Mouse (Mus musculus) stomach, embryonic 15.5 days (tissue): ENCODE results near the gene Ndel1. TPM values are rescaled to one million over a fixed set of nuclear protein-coding genes. Genes with fewer than 3 reads are reported as not detected.

ENCODE experiments used
- ATAC-seq: fragments of 200-750 bp; cut with Nextera tagmentation; 2 replicates; pipeline ENCODE4 v1.8.0; 2017; ENCODE audit warnings: low read depth, moderate number of reproducible peaks, moderate TSS enrichment; ENCODE audit not compliant: insufficient read depth, low FRiP score
- H3K27ac ChIP-seq: fragments of 300-500 bp; sonication (generic); 2 replicates; pipeline ENCODE4 v1.5.1; 2015; ENCODE audit warnings: mild to moderate bottlenecking, inconsistent platforms
- H3K27me3 ChIP-seq: fragments of 300-500 bp; sonication (generic); replicated peaks from 2 replicates; pipeline ENCODE4 v1.6.1; 2015; ENCODE audit warnings: inconsistent platforms
- H3K36me3 ChIP-seq: fragments of 300-500 bp; sonication (generic); 2 replicates; pipeline ENCODE4 v1.6.1; 2015; ENCODE audit warnings: inconsistent platforms
- H3K4me1 ChIP-seq: fragments of 300-500 bp; sonication (generic); 2 replicates; pipeline ENCODE4 v1.6.1; 2015; ENCODE audit warnings: inconsistent platforms
- H3K4me2 ChIP-seq: fragments of 300-500 bp; sonication (generic); 2 replicates; pipeline ENCODE4 v1.6.1; 2015; ENCODE audit warnings: mild to moderate bottlenecking, inconsistent platforms
- H3K4me3 ChIP-seq: fragments of 300-500 bp; sonication (generic); replicated peaks from 2 replicates; pipeline ENCODE4 v1.5.1; 2015; ENCODE audit warnings: inconsistent platforms
- H3K9ac ChIP-seq: fragments of 300-500 bp; sonication (generic); 2 replicates; pipeline ENCODE4 v1.6.1; 2015; ENCODE audit warnings: inconsistent platforms
- H3K9me3 ChIP-seq: fragments of 300-500 bp; sonication (generic); 2 replicates; pipeline ENCODE4 v1.6.1; 2016; ENCODE audit warnings: inconsistent platforms
- WGBS: fragments of 180-500 bp; shearing (Covaris S2); methylation state at CpG from one replicate; pipeline ENCODE4 v1.1.7; 2015; 5-methylcytosine and 5-hydroxymethylcytosine counted together
- polyA plus RNA-seq: library from polyadenylated mRNA; unstranded; fragments of >200 nt; fragmentation: Nextera tagmentation; extraction: Ambion mirVana; gene quantifications from 2 replicates; pipeline ENCODE4 v1.2.1, GENCODE M21; 2015

Ndel1 gene
- polyA plus RNA-seq, 1 experiment from 2014 or later = 80.4 TPM

DNA sequence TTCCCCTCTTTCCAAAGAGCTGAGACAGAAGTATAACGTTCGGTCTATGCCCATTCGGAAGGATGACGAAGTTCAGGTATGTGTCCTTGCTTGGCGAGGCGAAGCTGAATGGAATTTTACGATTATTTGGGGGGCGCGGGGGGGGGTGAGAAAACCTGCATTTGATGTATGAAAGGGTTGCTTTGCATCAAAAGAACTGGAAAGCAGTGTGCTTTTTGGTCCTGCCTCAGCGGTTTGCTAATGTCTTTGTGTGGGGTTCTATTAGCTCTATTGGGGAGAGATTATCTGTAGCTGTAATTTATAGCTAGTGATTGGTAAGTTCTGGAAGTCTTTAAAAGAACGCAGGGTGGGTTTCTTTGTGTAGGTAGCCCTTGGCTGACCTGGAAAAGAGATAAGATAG lies 30.7 kb upstream of the Ndel1 start:
- Histone ChIP-seq H3K9ac (peak overlapping the region; percentile 73), H3K27ac (peak overlapping the region; percentile 80; the same call in 1 of the 2 replicates), H3K4me1 (peaks cover 9% of the 10 kb centered on the region), H3K36me3 (peaks cover 28% of the 10 kb centered on the region), H3K4me2 (peak overlapping the region; percentile 65), H3K9me3 (no peaks in the 10 kb centered on the region), H3K4me3 (peak overlapping the region; percentile 85), H3K27me3 (peaks cover 3% of the 10 kb centered on the region; the same call in 1 of the 2 replicates)
- ATAC-seq = no peak
- under 1% methylated on average over 11 of the region's 11 CpGs for WGBS

DNA sequence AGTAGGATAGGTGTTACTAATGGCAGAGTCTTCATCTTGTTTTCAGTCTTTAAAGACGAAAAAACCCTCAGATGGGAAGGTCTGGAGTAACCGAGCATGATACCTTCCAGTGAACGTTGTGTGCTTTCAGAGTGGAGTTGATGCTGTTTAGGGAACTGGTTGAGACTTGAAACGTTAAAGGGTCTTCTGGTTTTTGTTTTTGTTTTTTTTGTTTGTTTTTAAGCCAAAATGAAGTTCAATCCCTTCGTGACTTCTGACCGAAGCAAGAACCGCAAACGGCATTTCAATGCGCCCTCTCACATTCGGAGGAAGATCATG lies 30.3 kb upstream of the Ndel1 start:
- Histone ChIP-seq H3K9me3 (no peaks in the 10 kb centered on the region), H3K4me1 (peaks cover 9% of the 10 kb centered on the region), H3K4me2 (peak overlapping the region; percentile 65), H3K27me3 (peaks cover 3% of the 10 kb centered on the region; the same call in 1 of the 2 replicates), H3K4me3 (peak overlapping the region; percentile 85), H3K27ac (peak overlapping the region; percentile 80), H3K9ac (peak overlapping the region; percentile 73), H3K36me3 (peaks cover 28% of the 10 kb centered on the region)
- WGBS = under 1% methylated on average over 10 of the region's 10 CpGs
- no peak for ATAC-seq

DNA sequence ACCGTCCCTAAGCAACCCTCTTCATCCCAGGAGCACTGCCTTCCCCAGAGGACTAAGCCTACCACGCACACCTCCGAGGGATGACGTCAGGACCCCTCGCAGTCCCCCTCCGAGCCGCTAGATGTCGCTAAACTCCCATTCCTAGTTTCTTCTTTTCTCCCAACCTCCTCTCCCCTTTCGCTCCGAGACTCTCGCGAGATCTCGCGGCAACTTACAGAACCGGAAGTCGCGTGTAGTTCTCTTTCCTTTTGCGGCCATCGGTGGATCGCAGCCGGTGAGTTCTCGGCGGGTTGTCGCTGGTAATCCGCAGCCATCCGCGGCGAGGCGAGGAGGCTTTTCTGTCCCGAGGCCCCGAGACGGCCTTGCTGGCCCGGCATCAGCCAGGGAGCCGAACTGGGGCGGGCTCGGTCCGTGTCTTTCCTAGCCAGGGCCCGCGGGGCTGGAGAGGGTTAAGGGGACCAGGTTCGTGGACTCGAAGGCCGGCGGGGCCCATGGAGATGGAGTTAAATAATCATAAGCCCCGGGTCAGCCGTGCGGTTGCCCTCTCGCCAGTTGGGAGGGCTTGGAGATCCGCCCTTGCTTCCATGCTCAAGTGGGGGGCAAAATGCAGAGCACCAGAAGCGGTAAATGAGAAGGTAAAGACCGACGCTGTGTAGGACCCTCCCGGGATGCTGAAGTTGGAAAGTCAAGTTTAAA lies 29.8 kb upstream of the Ndel1 start, which contains the start of gene Rpl26:
TSS of gene Rpl26 (plus strand) at position 233 of the 696 bp plus-strand sequence.
- Histone ChIP-seq H3K36me3 (peaks cover 28% of the 10 kb centered on the region), H3K9ac (peak within 1 kb of the TSS; percentile 73), H3K4me2 (peak within 1 kb of the TSS; percentile 86), H3K27ac (peak within 1 kb of the TSS; percentile 80), H3K9me3 (no peaks in the 10 kb centered on the region), H3K27me3 (peaks cover 3% of the 10 kb centered on the region; the same call in 1 of the 2 replicates), H3K4me1 (peaks cover 9% of the 10 kb centered on the region), H3K4me3 (peak within 1 kb of the TSS; percentile 85)
- under 1% methylated on average over 52 of the region's 52 CpGs for WGBS
- peak; percentile 83 for ATAC-seq

DNA sequence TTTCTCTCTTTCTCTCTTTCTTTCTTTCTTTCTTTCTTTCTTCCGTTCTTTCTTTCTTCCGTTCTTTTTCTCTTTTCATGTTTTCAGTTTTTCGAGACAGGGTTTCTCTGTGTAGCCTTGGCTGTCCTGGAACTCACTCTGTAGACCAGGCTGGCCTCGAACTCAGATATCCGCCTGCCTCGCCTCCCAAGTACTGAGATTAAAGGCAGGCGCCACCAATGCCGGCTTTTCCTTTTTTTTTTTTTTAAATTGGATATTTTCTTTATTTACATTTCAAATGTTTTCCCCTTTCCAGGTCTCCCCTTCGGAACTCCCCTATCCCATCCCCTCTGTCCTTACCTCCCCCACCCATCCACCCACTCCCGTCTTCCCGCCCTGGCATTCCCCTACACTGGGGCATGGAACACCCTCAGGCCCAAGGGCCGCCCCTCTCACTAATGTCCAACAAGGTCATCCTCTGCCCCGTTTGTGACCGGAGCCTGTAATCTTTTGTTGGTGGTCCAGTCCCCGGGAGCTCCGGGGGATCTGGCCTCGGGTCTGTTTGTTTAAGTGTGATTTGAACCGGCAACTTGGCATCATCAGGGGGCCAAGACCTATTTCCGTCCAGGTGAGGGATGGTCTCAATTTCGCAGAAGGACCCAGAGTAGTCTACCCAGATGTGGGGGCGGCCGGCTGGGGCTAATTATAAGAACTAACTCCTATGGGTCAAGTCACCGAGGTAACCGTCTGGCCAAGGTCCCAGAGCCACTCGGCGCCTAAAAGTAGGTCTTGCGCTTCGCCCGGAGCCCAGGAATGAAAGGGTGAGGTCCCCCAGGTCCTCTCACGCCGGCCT lies 29.1 kb upstream of the Ndel1 start:
- no peaks in the 10 kb centered on the region for H3K9me3 ChIP-seq
- H3K4me3 ChIP-seq = peak overlapping the region; percentile 85
- H3K4me2 ChIP-seq = peak overlapping the region; percentile 86
- WGBS = 24% methylated on average over 31 of the region's 31 CpGs
- no peak overlapping the region for H3K27ac ChIP-seq
- peaks cover 25% of the 10 kb centered on the region for H3K36me3 ChIP-seq
- peak overlapping the region; percentile 29; the same call in 1 of the 2 replicates for H3K9ac ChIP-seq
- peaks cover 9% of the 10 kb centered on the region for H3K4me1 ChIP-seq
- peaks cover 3% of the 10 kb centered on the region; the same call in 1 of the 2 replicates for H3K27me3 ChIP-seq
- ATAC-seq = peak; percentile 11; the same call in 1 of the 2 replicates

DNA sequence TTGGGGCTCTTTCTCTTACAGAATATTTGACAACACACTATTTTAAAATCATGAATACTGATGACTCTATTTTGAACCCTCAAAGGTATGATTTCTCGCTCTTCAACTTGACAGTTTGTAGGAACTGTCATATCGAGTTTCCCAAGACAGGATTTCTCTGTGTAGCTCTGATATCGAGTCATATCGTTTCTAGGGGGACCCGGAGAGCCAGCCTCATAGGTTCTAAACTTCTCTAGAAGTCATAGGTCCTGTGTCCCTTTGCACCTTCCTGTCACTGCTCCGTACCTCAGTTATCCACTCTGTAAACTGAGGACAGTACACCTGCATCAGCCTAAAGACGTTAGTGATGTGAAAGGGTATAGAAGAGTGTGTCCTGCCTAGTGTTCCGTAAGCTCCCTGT lies 28.2 kb upstream of the Ndel1 start:
- Histone ChIP-seq H3K36me3 (peaks cover 16% of the 10 kb centered on the region), H3K27me3 (peaks cover 3% of the 10 kb centered on the region; the same call in 1 of the 2 replicates), H3K4me3 (no peak overlapping the region), H3K4me2 (no peak overlapping the region), H3K4me1 (peaks cover 9% of the 10 kb centered on the region), H3K27ac (no peak overlapping the region), H3K9me3 (no peaks in the 10 kb centered on the region), H3K9ac (no peak overlapping the region)
- 88% methylated on average over 8 of the region's 8 CpGs for WGBS
- no peak for ATAC-seq

DNA sequence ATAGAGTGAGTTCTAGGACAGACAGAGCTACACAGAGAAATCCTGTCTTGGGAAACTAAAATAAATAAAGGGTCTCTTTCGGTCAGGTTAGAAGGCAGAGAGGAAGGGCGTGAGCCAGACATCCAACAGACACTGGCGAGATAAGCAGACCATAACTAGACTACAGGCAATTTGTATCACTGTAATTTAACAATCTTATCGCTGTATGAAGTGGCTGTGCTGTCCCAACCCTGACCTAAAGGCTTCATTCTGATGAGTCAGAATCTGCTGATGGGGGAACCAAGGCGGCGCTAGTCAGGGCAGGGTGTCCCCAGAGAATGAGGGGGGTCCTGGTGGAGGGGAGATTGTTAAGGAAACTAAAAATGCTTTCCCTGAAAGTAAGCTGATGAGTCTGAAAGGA lies 27.1 kb upstream of the Ndel1 start:
- WGBS = 78% methylated on average over 6 of the region's 6 CpGs
- H3K9me3 ChIP-seq = no peaks in the 10 kb centered on the region
- peaks cover 8% of the 10 kb centered on the region for H3K36me3 ChIP-seq
- ATAC-seq = no peak
- no peak overlapping the region for H3K4me3 ChIP-seq
- H3K9ac ChIP-seq = no peak overlapping the region
- H3K27ac ChIP-seq = no peak overlapping the region
- H3K4me1 ChIP-seq = peaks cover 9% of the 10 kb centered on the region
- no peak overlapping the region for H3K4me2 ChIP-seq
- H3K27me3 ChIP-seq = peaks cover 3% of the 10 kb centered on the region; the same call in 1 of the 2 replicates

DNA sequence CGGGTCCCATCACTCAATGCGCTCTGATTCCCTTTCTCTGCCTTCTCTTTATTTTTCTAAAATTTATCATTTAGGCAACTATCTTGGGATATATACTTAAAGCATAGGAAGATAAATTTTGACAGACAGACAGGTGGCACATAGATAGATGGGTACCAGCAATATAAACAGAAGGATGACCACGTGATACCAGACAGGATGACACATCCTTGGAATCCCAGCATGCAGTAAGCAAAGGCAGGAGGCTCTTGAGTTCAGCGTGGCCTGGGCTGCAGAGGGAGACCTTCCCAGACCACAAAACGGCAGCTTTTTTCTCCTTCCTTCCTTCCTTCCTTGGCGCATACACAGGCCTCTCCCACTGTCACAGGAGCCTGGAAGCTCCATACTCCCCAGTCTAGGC lies 26.2 kb upstream of the Ndel1 start:
- no peak for ATAC-seq

DNA sequence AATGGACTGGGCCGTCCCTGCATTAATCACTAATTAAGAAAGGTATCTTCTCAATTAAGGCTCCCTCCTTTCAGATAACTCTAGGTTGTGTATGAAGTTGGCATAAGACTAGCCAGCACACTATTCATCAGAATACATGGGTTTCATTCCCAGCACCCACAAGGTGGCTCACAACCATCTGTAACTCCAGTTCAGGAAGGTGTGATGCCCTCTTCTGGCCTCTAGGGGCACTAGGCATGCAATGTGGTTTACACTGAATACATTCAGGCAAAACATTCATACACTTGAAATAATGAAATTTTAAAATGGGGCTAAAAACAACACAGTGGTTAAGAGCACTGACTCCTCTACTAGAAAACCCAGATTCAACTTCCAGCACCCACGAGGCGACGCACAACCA lies 25.5 kb upstream of the Ndel1 start:
- Histone ChIP-seq H3K4me3 (no peak overlapping the region), H3K9ac (no peak overlapping the region), H3K27me3 (peaks cover 3% of the 10 kb centered on the region; the same call in 1 of the 2 replicates), H3K27ac (no peak overlapping the region), H3K4me1 (0 out of 2 replicates have a peak, but pooled peaks cover 6% of the 10 kb centered on the region), H3K36me3 (no peaks in the 10 kb centered on the region), H3K9me3 (no peaks in the 10 kb centered on the region), H3K4me2 (no peak overlapping the region)
- no peak for ATAC-seq
- 41% methylated on average over 4 of the region's 4 CpGs for WGBS

More for the DNA sequence above, 26.2 kb upstream of the Ndel1 start:
- H3K36me3 ChIP-seq = no peaks in the 10 kb centered on the region; the same call in 1 of the 2 replicates
- peaks cover 7% of the 10 kb centered on the region for H3K4me1 ChIP-seq
- H3K4me3 ChIP-seq = no peak overlapping the region
- peaks cover 3% of the 10 kb centered on the region; the same call in 1 of the 2 replicates for H3K27me3 ChIP-seq
- no peak overlapping the region for H3K4me2 ChIP-seq
- no peak overlapping the region for H3K9ac ChIP-seq
- WGBS = 65% methylated on average over 6 of the region's 6 CpGs
- H3K27ac ChIP-seq = no peak overlapping the region
- H3K9me3 ChIP-seq = no peaks in the 10 kb centered on the region

DNA sequence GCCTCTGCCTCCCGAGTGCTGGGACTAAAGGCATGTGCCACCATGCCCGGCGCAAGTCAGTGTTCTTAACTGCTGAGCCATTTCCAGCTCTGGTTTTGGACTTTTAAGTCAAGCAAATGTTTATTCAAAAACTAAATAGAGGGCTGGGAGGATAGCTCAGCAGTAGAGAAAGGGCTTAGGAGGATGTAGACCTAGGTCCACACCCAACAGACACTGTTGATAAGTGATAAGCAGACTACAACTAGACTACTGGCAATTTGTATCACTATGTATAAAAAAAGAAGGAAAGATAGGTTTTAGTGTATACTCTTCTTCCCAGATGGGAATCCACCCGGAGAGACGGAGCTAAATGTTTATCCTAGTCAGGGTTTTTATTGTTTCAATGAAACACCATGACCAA lies 24.6 kb upstream of the Ndel1 start:
- Histone ChIP-seq H3K4me3 (no peak overlapping the region), H3K4me1 (0 out of 2 replicates have a peak, but pooled peaks cover 6% of the 10 kb centered on the region), H3K9me3 (no peaks in the 10 kb centered on the region), H3K27ac (no peak overlapping the region), H3K36me3 (no peaks in the 10 kb centered on the region), H3K27me3 (peaks cover 3% of the 10 kb centered on the region; the same call in 1 of the 2 replicates), H3K4me2 (no peak overlapping the region), H3K9ac (no peak overlapping the region)
- ATAC-seq = no peak
- WGBS = 79% methylated on average over 5 of the region's 5 CpGs

DNA sequence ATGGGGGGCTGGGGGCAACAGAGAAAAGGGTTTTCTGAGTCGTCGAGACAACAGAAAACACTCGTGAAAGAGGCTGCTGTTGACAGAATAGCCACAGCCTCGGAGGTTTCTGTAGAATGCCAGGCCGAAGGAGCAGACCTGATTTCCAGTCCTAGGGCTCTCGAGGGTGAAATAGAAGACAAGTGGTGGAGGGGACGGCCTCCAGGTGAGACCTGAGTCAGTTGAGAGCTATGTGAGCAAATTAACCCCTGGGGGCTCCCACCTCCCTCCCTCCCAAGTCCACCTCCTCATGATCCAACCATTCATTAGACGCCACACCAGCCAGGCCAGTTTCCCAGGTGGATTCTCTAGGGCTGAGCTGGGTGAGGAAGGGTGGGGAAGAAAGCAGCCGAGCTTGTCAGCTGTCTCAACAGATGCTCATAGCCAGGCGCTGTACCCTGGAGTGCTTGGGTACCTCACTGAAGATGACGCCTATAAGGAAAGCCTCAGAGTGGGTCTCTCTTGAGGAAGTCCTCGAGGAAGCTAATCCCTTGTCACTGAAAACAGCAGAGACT lies 22.3 kb upstream of the Ndel1 start:
- ATAC-seq = no peak
- 57% methylated on average over 12 of the region's 12 CpGs for WGBS
- Histone ChIP-seq H3K9me3 (no peaks in the 10 kb centered on the region), H3K27me3 (no peaks in the 10 kb centered on the region), H3K4me3 (no peak overlapping the region), H3K27ac (no peak overlapping the region), H3K9ac (no peak overlapping the region), H3K4me2 (no peak overlapping the region), H3K4me1 (0 out of 2 replicates have a peak, but pooled peaks cover 4% of the 10 kb centered on the region), H3K36me3 (no peaks in the 10 kb centered on the region)

DNA sequence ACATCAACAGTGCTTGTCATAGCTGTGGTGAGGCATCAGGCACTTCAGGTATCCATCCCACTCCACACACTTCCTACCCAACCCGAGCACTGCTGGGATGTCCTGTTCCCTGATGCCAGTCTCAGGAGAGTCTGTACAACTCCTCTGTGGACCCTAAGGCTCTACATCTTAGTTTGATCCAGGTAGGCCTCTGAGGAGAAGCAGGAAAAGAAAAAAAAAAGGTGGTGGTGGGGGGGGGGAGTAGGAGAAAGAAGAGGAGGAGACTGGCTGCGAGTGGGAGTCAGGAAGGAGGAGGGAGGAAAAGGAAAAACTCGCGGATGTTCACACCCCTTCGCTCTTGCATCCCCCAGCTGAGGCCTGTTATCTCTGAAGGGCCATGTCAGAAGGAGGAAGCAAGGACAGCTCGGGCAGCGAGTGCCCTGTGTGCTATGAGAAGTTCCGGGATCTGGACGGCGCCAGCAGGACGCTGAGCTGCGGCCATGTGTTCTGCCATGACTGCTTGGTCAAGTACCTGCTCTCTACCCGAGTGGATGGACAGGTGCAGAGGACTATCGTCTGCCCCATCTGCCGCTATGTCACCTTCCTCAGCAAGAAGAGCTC lies 20.7 kb upstream of the Ndel1 start:
- Histone ChIP-seq H3K4me2 (no peak overlapping the region), H3K9ac (no peak overlapping the region), H3K27ac (no peak overlapping the region), H3K36me3 (no peaks in the 10 kb centered on the region), H3K4me1 (0 out of 2 replicates have a peak, but pooled peaks cover 4% of the 10 kb centered on the region), H3K9me3 (no peaks in the 10 kb centered on the region), H3K27me3 (no peaks in the 10 kb centered on the region), H3K4me3 (no peak overlapping the region)
- ATAC-seq = no peak
- WGBS = 59% methylated on average over 14 of the region's 15 CpGs
